Mouse (Mus musculus) forebrain, postnatal 0 days (tissue): ENCODE data around the gene Il17ra. TPM values are rescaled to one million over a fixed set of nuclear protein-coding genes. Genes with fewer than 3 reads are reported as not detected.

Experiments
- ATAC-seq: fragments of 200-750 bp; cut with Nextera tagmentation; 2 replicates; pipeline ENCODE4 v1.8.0; 2017; ENCODE audit warnings: mild to moderate bottlenecking, moderate library complexity
- DNase-seq: peaks from one replicate; pipeline ENCODE4 v3.0.0-alpha.2; 2015
- H3K27ac ChIP-seq: fragments of 300-500 bp; sonication (generic); 2 replicates; pipeline ENCODE4 v1.5.1; 2014; ENCODE audit warnings: low read depth, mild to moderate bottlenecking, antibody characterized with exemption, low read length, moderate library complexity, mixed read lengths
- H3K27me3 ChIP-seq: fragments of 300-500 bp; sonication (generic); 2 replicates; pipeline ENCODE4 v1.6.1; 2014; ENCODE audit warnings: mild to moderate bottlenecking, low read length, mixed read lengths; ENCODE audit not compliant: insufficient read depth
- H3K36me3 ChIP-seq: fragments of 300-500 bp; sonication (generic); 2 replicates; pipeline ENCODE4 v1.6.1; 2014; ENCODE audit warnings: mild to moderate bottlenecking, moderate library complexity; ENCODE audit not compliant: insufficient read depth
- H3K4me1 ChIP-seq: fragments of 300-500 bp; sonication (generic); 2 replicates; pipeline ENCODE4 v1.6.1; 2014; ENCODE audit warnings: antibody characterized with exemption; ENCODE audit not compliant: insufficient read depth
- H3K4me2 ChIP-seq: fragments of 300-500 bp; sonication (generic); 2 replicates; pipeline ENCODE4 v1.6.1; 2014; ENCODE audit warnings: low read depth, mild to moderate bottlenecking, moderate library complexity
- H3K4me3 ChIP-seq: fragments of 300-500 bp; sonication (generic); 2 replicates; pipeline ENCODE4 v1.5.1; 2014; ENCODE audit warnings: low read depth, low read length, mixed read lengths
- H3K9ac ChIP-seq: fragments of 300-500 bp; sonication (generic); 2 replicates; pipeline ENCODE4 v1.6.1; 2014; ENCODE audit warnings: mild to moderate bottlenecking
- H3K9me3 ChIP-seq: fragments of 300-500 bp; sonication (generic); 2 replicates; pipeline ENCODE4 v1.6.1; 2016; ENCODE audit warnings: low read length
- CTCF ChIP-seq: sonication (generic); IDR thresholded peaks from 2 replicates; pipeline ENCODE4 v1.5.1; 2016; ENCODE audit warnings: antibody characterized with exemption, control low read depth, low read depth
- WGBS: fragments of 180-500 bp; shearing (Covaris S2); extraction: QIAGEN DNeasy Blood & Tissue Kit; methylation state at CpG from one replicate; pipeline ENCODE4 v1.1.7; 2014; 5-methylcytosine and 5-hydroxymethylcytosine counted together
- polyA plus RNA-seq: library from polyadenylated mRNA; unstranded; fragments of >200 nt; fragmentation: Nextera tagmentation; extraction: Ambion mirVana; gene quantifications from 2 replicates; pipeline ENCODE4 v1.2.1, GENCODE M21; 2015
- total RNA-seq: library from RNA; depleted of rRNA; stranded (reverse); fragments of >200 nt; gene quantifications from 2 replicates; pipeline ENCODE4 v1.2.3, GENCODE M21; 2014

The Il17ra gene
- total and polyA plus RNA-seq, 2 experiments from 2014 or later = 3.2 to 4.2 TPM

- Histone ChIP-seq H3K9me3 (no peaks in the 10 kb centered on the region), H3K9ac (no peak overlapping the region), H3K4me1 (no peaks in the 10 kb centered on the region), H3K4me3 (no peak overlapping the region), H3K27me3 (no peaks in the 10 kb centered on the region), H3K36me3 (peaks cover 30% of the 10 kb centered on the region), H3K4me2 (no peak overlapping the region), H3K27ac (no peak overlapping the region)
- 84% methylated on average over 4 of the region's 4 CpGs for WGBS
- TF ChIP-seq CTCF = no peak
- ATAC-seq = no peak
- DNase-seq = no peak
Measured at GRCm38 (mm10) chr6:120508645-120509044, 45.6 kb downstream of the Il17ra start.

GRCm38 (mm10) chr6:120509975-120510374 is 46.9 kb downstream of the Il17ra start:
- Histone ChIP-seq H3K27ac (no peak overlapping the region), H3K9ac (no peak overlapping the region), H3K4me1 (no peaks in the 10 kb centered on the region), H3K4me3 (no peak overlapping the region), H3K36me3 (peaks cover 42% of the 10 kb centered on the region), H3K4me2 (no peak overlapping the region), H3K9me3 (no peaks in the 10 kb centered on the region), H3K27me3 (no peaks in the 10 kb centered on the region)
- no peak for DNase-seq
- ATAC-seq = no peak
- no peak for TF ChIP-seq CTCF
- WGBS = 88% methylated on average over 7 of the region's 7 CpGs

- 93% methylated on average over 8 of the region's 8 CpGs for WGBS
- H3K4me2 ChIP-seq = no peak overlapping the region
- H3K27me3 ChIP-seq = no peaks in the 10 kb centered on the region
- no peak overlapping the region for H3K4me3 ChIP-seq
- ATAC-seq (no peak), DNase-seq (no peak)
- H3K4me1 ChIP-seq = no peaks in the 10 kb centered on the region
- no peak overlapping the region for H3K9ac ChIP-seq
- H3K36me3 ChIP-seq = peaks cover 42% of the 10 kb centered on the region
- TF ChIP-seq CTCF = no peak
- H3K9me3 ChIP-seq = no peaks in the 10 kb centered on the region
- H3K27ac ChIP-seq = no peak overlapping the region
Measured at GRCm38 (mm10) chr6:120510425-120510824, 47.4 kb downstream of the Il17ra start.

- Histone ChIP-seq H3K4me3 (no peak overlapping the region), H3K27me3 (no peaks in the 10 kb centered on the region), H3K9ac (no peak overlapping the region), H3K4me2 (no peak overlapping the region), H3K4me1 (no peaks in the 10 kb centered on the region), H3K9me3 (no peaks in the 10 kb centered on the region), H3K36me3 (peaks cover 42% of the 10 kb centered on the region), H3K27ac (no peak overlapping the region)
- ATAC-seq = no peak
- TF ChIP-seq CTCF = no peak
- 92% methylated on average over 6 of the region's 6 CpGs for WGBS
- no peak for DNase-seq
Measured at GRCm38 (mm10) chr6:120511212-120511611, 48.2 kb downstream of the Il17ra start.

GRCm38 (mm10) chr6:120516422-120516821 is 53.4 kb downstream of the Il17ra start:
- no peak for ATAC-seq
- Histone ChIP-seq H3K36me3 (peaks cover 49% of the 10 kb centered on the region), H3K9ac (no peak overlapping the region)

GRCm38 (mm10) chr6:120516879-120517278 is 53.8 kb downstream of the Il17ra start:
- Histone ChIP-seq H3K27ac (no peak overlapping the region), H3K4me2 (no peak overlapping the region), H3K36me3 (peaks cover 53% of the 10 kb centered on the region), H3K9me3 (no peaks in the 10 kb centered on the region), H3K4me3 (no peak overlapping the region), H3K27me3 (no peaks in the 10 kb centered on the region), H3K9ac (no peak overlapping the region), H3K4me1 (no peaks in the 10 kb centered on the region)
- TF ChIP-seq CTCF = no peak
- 91% methylated on average over 6 of the region's 6 CpGs for WGBS
- ATAC-seq = no peak
- DNase-seq = no peak

More at GRCm38 (mm10) chr6:120516422-120516821, 53.4 kb downstream of the Il17ra start:
- H3K4me1 ChIP-seq = no peaks in the 10 kb centered on the region
- no peaks in the 10 kb centered on the region for H3K27me3 ChIP-seq
- no peak for DNase-seq
- H3K4me3 ChIP-seq = no peak overlapping the region
- no peak overlapping the region for H3K27ac ChIP-seq
- H3K9me3 ChIP-seq = no peaks in the 10 kb centered on the region
- 95% methylated on average over 4 of the region's 4 CpGs for WGBS
- H3K4me2 ChIP-seq = no peak overlapping the region
- no peak for TF ChIP-seq CTCF

GRCm38 (mm10) chr6:120517311-120517710 is 54.3 kb downstream of the Il17ra start:
- ATAC-seq (no peak), DNase-seq (no peak)
- Histone ChIP-seq H3K4me2 (no peak overlapping the region), H3K9me3 (no peaks in the 10 kb centered on the region), H3K4me1 (no peaks in the 10 kb centered on the region), H3K27me3 (no peaks in the 10 kb centered on the region), H3K9ac (no peak overlapping the region), H3K4me3 (no peak overlapping the region), H3K36me3 (peaks cover 57% of the 10 kb centered on the region), H3K27ac (no peak overlapping the region)
- WGBS = 93% methylated on average over 5 of the region's 5 CpGs
- TF ChIP-seq CTCF = no peak

GRCm38 (mm10) chr6:120519647-120520046 is 56.6 kb downstream of the Il17ra start:
- Histone ChIP-seq H3K9me3 (no peaks in the 10 kb centered on the region), H3K4me2 (no peak overlapping the region), H3K27me3 (no peaks in the 10 kb centered on the region), H3K27ac (no peak overlapping the region), H3K36me3 (peaks cover 51% of the 10 kb centered on the region), H3K4me1 (no peaks in the 10 kb centered on the region), H3K4me3 (no peak overlapping the region), H3K9ac (no peak overlapping the region)
- ATAC-seq (no peak), DNase-seq (no peak)
- TF ChIP-seq CTCF = no peak
- WGBS = 91% methylated on average over 5 of the region's 5 CpGs
